Mouse (Mus musculus) kidney, postnatal 0 days (tissue): ENCODE measurements around the gene Notch2. TPM values are rescaled to one million over a fixed set of nuclear protein-coding genes. Genes with fewer than 3 reads are reported as not detected.

ENCODE experiments used
- ATAC-seq: fragments of 200-750 bp; cut with Nextera tagmentation; replicated peaks from 2 replicates; pipeline ENCODE4 v1.8.0; 2017; ENCODE audit warnings: low read depth, moderate number of reproducible peaks, moderate TSS enrichment, moderate library complexity; ENCODE audit not compliant: low FRiP score
- DNase-seq: peaks from one replicate; pipeline ENCODE4 v3.0.0-alpha.2; 2016; ENCODE audit warnings: low spot score
- H3K27ac ChIP-seq: fragments of 300-500 bp; sonication (generic); 2 replicates; pipeline ENCODE4 v1.5.1; 2014; ENCODE audit warnings: mild to moderate bottlenecking
- H3K27me3 ChIP-seq: fragments of 300-500 bp; sonication (generic); 2 replicates; pipeline ENCODE4 v1.6.1; 2014; ENCODE audit warnings: low read length, mixed read lengths; ENCODE audit not compliant: insufficient read depth
- H3K36me3 ChIP-seq: fragments of 300-500 bp; sonication (generic); 2 replicates; pipeline ENCODE4 v1.6.1; 2014; ENCODE audit warnings: low read length, mixed read lengths; ENCODE audit not compliant: insufficient read depth
- H3K4me1 ChIP-seq: fragments of 300-500 bp; sonication (generic); replicated peaks from 2 replicates; pipeline ENCODE4 v1.6.1; 2014; ENCODE audit warnings: antibody characterized with exemption, low read length, mixed read lengths; ENCODE audit not compliant: insufficient read depth
- H3K4me2 ChIP-seq: fragments of 300-500 bp; sonication (generic); 2 replicates; pipeline ENCODE4 v1.6.1; 2014; ENCODE audit warnings: mild to moderate bottlenecking, low read length, moderate library complexity, mixed read lengths
- H3K4me3 ChIP-seq: fragments of 300-500 bp; sonication (generic); replicated peaks from 2 replicates; pipeline ENCODE4 v1.5.1; 2014; ENCODE audit warnings: low read depth, low read length
- H3K9ac ChIP-seq: fragments of 300-500 bp; sonication (generic); 2 replicates; pipeline ENCODE4 v1.6.1; 2014; ENCODE audit warnings: low read depth, low read length
- H3K9me3 ChIP-seq: fragments of 300-500 bp; sonication (generic); replicated peaks from 2 replicates; pipeline ENCODE4 v1.6.1; 2016; ENCODE audit warnings: low read length, inconsistent platforms, mixed read lengths
- CTCF ChIP-seq: IDR thresholded peaks from 2 replicates; pipeline ENCODE4 v1.5.1; 2016; ENCODE audit warnings: antibody characterized with exemption, low read depth, mild to moderate bottlenecking, moderate library complexity
- WGBS: fragments of 180-500 bp; shearing (Covaris S2); extraction: QIAGEN DNeasy Blood & Tissue Kit; methylation state at CpG from one replicate; pipeline ENCODE4 v1.1.7; 2014; 5-methylcytosine and 5-hydroxymethylcytosine counted together
- polyA plus RNA-seq: library from polyadenylated mRNA; unstranded; fragments of >200 nt; fragmentation: Nextera tagmentation; extraction: Ambion mirVana; gene quantifications from 2 replicates; pipeline ENCODE4 v1.2.1, GENCODE M21; 2015

Notch2 gene
- polyA plus RNA-seq, 1 experiment from 2014 or later: 25.2 TPM

GRCm38 (mm10) chr3:98039223-98039622 is 25.9 kb downstream of the Notch2 start:
- Histone ChIP-seq H3K4me2 (no peak overlapping the region), H3K27ac (peak overlapping the region; percentile 54; the same call in 1 of the 2 replicates), H3K4me1 (peaks cover 87% of the 10 kb centered on the region), H3K9ac (no peak overlapping the region), H3K27me3 (no peaks in the 10 kb centered on the region), H3K4me3 (no peak overlapping the region), H3K36me3 (no peaks in the 10 kb centered on the region), H3K9me3 (no peaks in the 10 kb centered on the region)
- ATAC-seq (no peak), DNase-seq (no peak)
- WGBS: 23% methylated on average over 3 of the region's 5 CpGs
- TF ChIP-seq CTCF: no peak

DNA sequence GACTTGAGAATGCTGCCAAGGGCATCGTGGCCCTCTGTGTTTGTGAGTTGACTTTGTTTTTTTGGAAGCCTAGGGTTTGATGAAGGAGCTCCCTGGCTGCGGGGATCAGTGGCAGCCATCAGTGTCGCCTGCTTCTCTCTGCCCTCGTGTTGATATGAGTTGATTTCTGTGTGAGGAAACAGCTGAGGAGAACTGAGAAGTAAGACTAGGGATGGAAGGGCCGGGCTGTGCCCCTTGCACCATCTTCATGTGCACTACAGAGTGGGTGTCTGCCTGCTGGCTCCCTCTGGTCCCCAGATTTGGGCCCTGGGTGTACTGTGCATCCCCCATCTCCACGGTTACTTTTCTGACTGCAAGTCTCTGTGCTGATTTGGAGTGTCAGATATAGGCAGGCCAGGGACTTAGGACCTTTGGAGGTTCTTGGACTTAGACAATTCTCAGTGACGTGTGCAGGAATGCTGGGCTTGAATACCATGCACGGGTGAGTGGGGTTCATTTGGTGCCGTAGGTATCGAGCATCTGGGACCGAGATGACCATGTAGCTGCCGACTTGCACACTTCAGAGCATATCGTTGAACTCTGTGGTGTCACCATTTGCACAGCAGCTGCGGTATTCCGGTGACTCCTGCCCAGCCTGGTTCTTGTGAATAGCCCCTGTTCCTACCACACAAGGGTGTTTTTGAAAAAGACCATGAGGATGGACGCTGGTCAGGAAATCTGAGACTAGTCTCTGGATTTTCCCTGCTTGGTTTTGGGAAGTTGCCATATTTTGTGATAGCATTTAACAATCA is 26.5 kb downstream of the Notch2 start:
- H3K9me3 ChIP-seq: no peaks in the 10 kb centered on the region
- DNase-seq: no peak
- no peak overlapping the region for H3K9ac ChIP-seq
- no peak overlapping the region for H3K4me3 ChIP-seq
- H3K27me3 ChIP-seq: no peaks in the 10 kb centered on the region
- peaks cover 84% of the 10 kb centered on the region for H3K4me1 ChIP-seq
- ATAC-seq: no peak
- 53% methylated on average over 16 of the region's 16 CpGs for WGBS
- H3K27ac ChIP-seq: peak overlapping the region; percentile 44
- H3K4me2 ChIP-seq: no peak overlapping the region
- no peaks in the 10 kb centered on the region for H3K36me3 ChIP-seq
- TF ChIP-seq CTCF: no peak

DNA sequence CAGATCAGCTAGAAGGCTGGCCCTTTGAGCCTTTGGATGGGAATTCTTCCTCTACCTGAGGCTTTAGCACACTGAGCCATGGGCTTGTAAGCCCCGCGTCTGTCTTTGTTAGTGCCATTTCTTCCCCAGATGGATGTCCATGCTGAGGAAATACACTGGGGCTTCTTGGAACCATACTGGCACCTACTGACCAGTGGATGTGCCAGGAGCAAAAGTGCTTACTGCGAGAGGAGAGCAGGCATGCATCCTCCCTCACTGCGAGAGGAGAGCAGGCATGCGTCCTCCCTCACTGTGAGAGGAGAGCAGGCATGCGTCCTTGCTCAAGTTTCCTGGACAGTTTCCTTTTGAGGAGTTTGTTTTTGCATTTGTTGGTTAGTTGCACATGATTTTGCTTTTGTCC is 27.5 kb downstream of the Notch2 start:
- Histone ChIP-seq H3K36me3 (no peaks in the 10 kb centered on the region), H3K27me3 (no peaks in the 10 kb centered on the region), H3K27ac (no peak overlapping the region), H3K9ac (no peak overlapping the region), H3K4me2 (no peak overlapping the region), H3K4me1 (peaks cover 78% of the 10 kb centered on the region), H3K9me3 (no peaks in the 10 kb centered on the region), H3K4me3 (no peak overlapping the region)
- no peak for DNase-seq
- ATAC-seq: no peak
- peak; percentile 50; the same call in 1 of the 2 replicates for TF ChIP-seq CTCF
- 52% methylated on average over 6 of the region's 6 CpGs for WGBS

- WGBS: 38% methylated on average over 6 of the region's 6 CpGs
- DNase-seq: no peak
- no peak for ATAC-seq
- Histone ChIP-seq H3K4me1 (peaks cover 78% of the 10 kb centered on the region), H3K9me3 (no peaks in the 10 kb centered on the region), H3K4me3 (no peak overlapping the region), H3K4me2 (peak overlapping the region; percentile 42), H3K36me3 (no peaks in the 10 kb centered on the region), H3K27ac (peak overlapping the region; percentile 82), H3K27me3 (no peaks in the 10 kb centered on the region), H3K9ac (0 out of 2 replicates have a peak overlapping the region, but pooled peaks have one; percentile 31)
- 0 out of 2 replicates have a peak, but pooled peaks have one; percentile 4 for TF ChIP-seq CTCF
Observed at GRCm38 (mm10) chr3:98042301-98042700, 29.0 kb downstream of the Notch2 start.

DNA sequence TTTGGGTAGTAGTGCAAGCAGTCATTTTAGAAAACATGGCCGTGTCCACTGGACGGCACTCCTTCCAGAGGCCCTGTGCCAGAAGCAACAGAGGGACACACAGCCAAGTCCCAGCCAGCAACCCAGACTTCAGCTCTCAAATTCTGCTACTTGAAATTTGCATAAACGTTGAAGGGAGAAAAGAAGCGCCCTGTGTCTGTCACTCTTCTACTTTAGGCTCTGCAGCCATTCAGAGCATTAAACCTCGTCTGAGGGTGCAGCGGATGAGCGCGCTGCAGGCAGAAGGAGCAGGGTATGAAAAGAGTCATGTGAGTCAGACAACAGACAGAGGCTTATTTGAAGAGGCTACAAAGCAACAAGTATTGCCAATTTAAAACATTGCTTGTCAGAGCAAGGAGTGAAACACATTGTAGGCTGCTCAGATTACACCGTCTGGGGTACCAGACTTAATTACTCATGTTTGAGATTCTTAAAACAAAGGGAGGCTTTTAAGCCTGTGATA is 29.7 kb downstream of the Notch2 start:
- Histone ChIP-seq H3K36me3 (no peaks in the 10 kb centered on the region), H3K9me3 (no peaks in the 10 kb centered on the region), H3K27ac (peak overlapping the region; percentile 82), H3K27me3 (no peaks in the 10 kb centered on the region), H3K4me2 (peak overlapping the region; percentile 42), H3K4me1 (peaks cover 75% of the 10 kb centered on the region), H3K9ac (no peak overlapping the region), H3K4me3 (no peak overlapping the region)
- ATAC-seq: peak; percentile 15; the same call in 1 of the 2 replicates
- DNase-seq: peak; percentile 80
- TF ChIP-seq CTCF: no peak
- 10% methylated on average over 9 of the region's 9 CpGs for WGBS

- H3K36me3 ChIP-seq: no peaks in the 10 kb centered on the region
- ATAC-seq (no peak), DNase-seq (no peak)
- H3K4me3 ChIP-seq: no peak overlapping the region
- no peak overlapping the region for H3K9ac ChIP-seq
- H3K4me2 ChIP-seq: no peak overlapping the region
- TF ChIP-seq CTCF: no peak
- H3K27me3 ChIP-seq: no peaks in the 10 kb centered on the region
- 46% methylated on average over 4 of the region's 4 CpGs for WGBS
- peak overlapping the region; percentile 82 for H3K27ac ChIP-seq
- peaks cover 69% of the 10 kb centered on the region for H3K4me1 ChIP-seq
- H3K9me3 ChIP-seq: no peaks in the 10 kb centered on the region
Observed at GRCm38 (mm10) chr3:98043669-98044068, 30.3 kb downstream of the Notch2 start.
